Mouse (Mus musculus) megakaryocyte progenitor cell, adult 5-6 weeks (primary cell): ENCODE measurements at regions not wholly inside any gene's neighbourhood (a gene's known extent, or its start where the extent isn't known, plus 50 kb on each side); places are given as distances from the start of the nearest gene placed in this dataset.

Source experiments
- ATAC-seq: replicated peaks from 2 replicates; pipeline ENCODE4 v1.8.0; 2016; ENCODE audit warnings: mild to moderate bottlenecking, moderate TSS enrichment, inconsistent platforms; ENCODE audit not compliant: poor library complexity

DNA sequence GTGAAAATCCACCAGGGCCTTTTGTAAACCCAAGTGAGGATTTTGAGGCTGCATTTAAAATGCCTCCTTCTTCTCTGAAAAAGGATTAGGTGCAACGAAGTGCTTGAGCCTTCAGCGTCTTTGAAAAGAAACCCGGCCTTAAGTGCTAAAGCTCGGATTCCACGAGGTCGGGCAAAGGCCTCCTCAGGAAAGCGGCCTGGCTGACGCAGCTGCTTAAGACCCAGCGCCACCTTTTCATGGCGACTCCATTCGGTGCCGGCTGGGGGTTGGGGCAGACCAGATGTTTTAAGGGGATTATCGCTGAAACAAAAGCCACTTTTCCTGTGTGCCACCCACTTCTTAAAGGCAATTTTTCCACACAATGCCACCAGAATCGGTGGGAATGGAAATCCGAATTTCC, 61.6 kb upstream of the 4932438H23Rik start:
- no peak for ATAC-seq

GRCm38 (mm10) chr16:91160679-91161078, 64.6 kb upstream of the Olig2 start:
- ATAC-seq, result peak; percentile 60

GRCm38 (mm10) chr16:91161616-91162015, 63.6 kb upstream of the Olig2 start:
- ATAC-seq, result peak; percentile 58; the same call in 1 of the 2 replicates

GRCm38 (mm10) chr16:91162381-91162780, 62.9 kb upstream of the Olig2 start:
- peak; percentile 57 for ATAC-seq

GRCm38 (mm10) chr16:91165906-91166305, 59.4 kb upstream of the Olig2 start:
- no peak for ATAC-seq

- peak; percentile 78 for ATAC-seq
These were observed 58.4 kb upstream of the Olig2 start for GRCm38 (mm10) chr16:91166866-91167265.

DNA sequence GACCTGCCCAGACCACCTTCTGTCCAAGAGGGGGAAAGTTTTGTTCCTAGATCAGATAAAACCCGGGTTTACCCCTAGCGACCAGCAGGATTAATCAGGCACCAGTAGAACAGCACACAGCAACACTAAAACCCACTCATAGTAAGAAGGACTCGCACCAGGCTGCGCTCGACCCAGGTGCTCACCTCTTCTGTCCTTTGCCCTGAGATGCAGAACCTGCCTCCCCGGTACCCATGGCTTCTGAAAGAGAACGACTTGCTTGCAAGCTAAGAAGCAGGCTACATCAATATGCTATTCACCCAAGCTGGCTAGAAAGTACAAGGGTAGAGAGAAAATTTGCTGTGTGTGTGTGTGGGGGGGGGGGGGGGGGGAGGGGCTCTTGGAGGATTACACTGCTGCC, 56.9 kb upstream of the Olig2 start:
- no peak for ATAC-seq

DNA sequence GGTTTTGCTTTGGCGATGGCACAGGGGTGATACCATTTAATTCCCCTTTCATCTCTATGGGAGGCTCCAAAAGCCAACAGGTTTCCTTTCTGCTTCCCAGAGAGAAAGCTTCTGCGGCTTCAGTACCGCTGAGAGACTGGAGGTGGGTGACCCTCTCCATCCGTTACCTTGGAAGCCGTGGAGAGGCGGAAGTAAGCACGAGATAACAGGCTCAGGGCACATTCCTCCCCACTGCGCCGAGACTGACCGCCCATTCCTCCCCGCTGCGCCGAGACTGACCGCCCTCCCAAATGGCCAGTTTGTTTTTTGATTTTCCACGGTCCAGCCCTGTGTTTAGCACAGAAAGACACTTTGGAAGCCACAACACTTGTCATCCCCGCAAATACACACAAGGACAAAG, 55.4 kb upstream of the Olig2 start:
- peak; percentile 64 for ATAC-seq

GRCm38 (mm10) chr16:91171911-91172440, 53.3 kb upstream of the Olig2 start:
- no peak for ATAC-seq

GRCm38 (mm10) chr16:91172510-91172909, 52.7 kb upstream of the Olig2 start:
- ATAC-seq, result no peak

DNA sequence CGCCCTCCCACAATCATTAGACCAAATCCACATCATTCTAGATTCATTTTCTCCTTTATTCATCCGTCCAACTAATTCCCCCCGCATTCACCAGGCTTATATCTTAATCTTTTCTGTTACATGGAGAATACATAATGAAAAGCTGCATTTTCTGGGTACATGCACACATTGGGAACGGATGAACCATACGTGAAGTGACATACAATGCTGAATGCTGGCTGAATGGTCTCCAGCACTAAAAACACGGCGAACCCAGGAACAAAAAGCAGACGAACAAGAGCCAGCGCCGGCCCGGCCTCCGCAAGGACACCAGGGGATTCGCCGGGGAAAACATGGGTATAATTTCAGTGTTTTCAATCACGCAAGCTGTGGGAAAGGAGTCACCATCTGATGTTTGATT, 52.0 kb upstream of the Olig2 start:
- ATAC-seq, result no peak

DNA sequence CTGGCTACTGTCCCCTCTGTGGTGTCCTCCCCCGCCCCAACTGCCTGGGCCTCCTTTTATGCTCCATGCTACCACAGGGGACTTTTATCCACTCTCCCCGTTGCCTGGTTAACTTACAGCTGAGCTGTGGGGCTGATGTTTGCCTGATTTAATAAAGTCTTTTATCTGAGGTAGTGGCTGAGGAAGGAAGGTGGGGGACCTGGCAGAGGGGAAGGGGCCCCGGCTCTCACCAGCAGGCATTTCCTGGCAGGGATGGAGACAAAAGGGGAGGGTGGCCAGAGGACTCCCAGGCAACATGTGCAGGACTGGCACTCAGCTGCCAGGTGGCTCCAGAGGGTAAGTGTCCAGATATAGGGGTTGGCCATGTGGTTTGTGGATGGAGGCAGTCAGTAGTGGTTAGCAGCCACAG, 51.4 kb upstream of the Olig2 start:
- ATAC-seq, result no peak

DNA sequence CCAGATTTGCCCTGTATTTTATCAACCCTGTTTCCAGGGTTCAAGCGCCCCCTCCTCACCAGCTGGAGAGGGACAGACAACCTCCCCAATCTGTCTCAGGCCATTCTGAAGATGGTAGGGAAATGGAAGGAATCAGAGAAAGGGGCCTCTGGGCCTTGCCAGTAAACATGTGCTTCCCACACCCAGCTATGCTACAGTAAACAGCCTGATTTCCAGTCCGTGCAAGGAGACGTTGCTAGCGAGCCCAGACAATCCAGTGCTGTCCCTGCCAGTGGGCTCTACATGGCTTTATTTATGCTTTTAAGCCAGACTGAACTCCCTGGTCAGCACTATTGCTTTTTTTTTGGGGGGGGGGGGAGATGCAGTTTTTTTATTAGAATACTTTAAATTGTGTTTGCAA, 50.9 kb upstream of the Olig2 start:
- ATAC-seq, result no peak
